Mouse (Mus musculus) right cerebral cortex, postnatal 14 days (tissue): ENCODE measurements around the gene Ppil3.
A peak's percentile ranks its signal among the peaks of the same experiment; 100 is the strongest.

Experiments used
- DNase-seq: peaks from one replicate; pipeline ENCODE4 v3.0.0; 2022

Gene Ppil3

GRCm38 (mm10) chr1:58445143-58445722, at the start of gene Ppil3, which contains the start of gene Nif3l1:
Gene Ppil3 (minus strand): TSS chr1:58445486.
Gene Nif3l1 (plus strand): TSS chr1:58445151.
- DNase-seq: peak; percentile 79

GRCm38 (mm10) chr1:58482647-58483046, 37.4 kb upstream of the Ppil3 start:
- DNase-seq: no peak

- DNase-seq: no peak
Measured at GRCm38 (mm10) chr1:58475662-58476061, 30.4 kb upstream of the Ppil3 start.

GRCm38 (mm10) chr1:58465561-58465960, 20.3 kb upstream of the Ppil3 start:
- DNase-seq: no peak

DNA sequence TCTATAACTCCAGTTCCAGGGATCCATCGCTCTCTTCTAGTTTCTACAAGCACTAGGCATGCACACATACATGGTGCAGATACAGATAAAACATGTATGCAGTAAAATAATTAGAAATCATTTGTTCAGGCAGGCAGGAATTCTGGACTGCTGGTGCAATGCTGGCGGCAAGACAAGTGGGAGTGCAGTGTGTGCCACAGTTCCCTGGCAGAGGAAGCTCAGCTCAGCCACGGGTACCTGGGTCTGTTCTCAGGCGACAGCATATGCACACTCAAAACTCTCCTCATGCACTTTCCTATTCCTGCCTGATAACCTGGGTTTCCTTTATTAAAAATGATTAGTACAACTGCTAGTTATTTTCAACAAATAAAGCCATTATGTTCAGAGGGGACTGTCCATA, 19.8 kb upstream of the Ppil3 start:
- DNase-seq: no peak

GRCm38 (mm10) chr1:58463935-58464334, 18.6 kb upstream of the Ppil3 start:
- DNase-seq: no peak

DNA sequence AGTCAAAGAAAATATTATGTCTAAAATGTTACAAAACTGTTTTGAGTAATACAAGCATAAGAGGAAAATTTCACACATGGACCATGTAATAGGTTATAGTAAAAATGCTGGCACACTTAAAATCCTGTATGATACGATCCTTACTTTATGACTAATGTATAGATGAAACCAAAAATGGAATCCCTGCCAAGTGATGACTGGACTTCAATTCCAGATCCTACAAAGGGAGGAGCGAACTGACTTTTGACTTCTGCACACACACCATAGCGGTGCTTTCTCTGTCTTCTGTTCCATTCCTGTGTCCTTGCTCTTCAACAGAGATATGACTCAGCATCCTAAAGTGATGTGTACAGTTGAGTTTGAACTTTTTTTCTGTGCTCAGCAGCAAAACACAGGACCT, 15.3 kb upstream of the Ppil3 start:
- no peak for DNase-seq

DNA sequence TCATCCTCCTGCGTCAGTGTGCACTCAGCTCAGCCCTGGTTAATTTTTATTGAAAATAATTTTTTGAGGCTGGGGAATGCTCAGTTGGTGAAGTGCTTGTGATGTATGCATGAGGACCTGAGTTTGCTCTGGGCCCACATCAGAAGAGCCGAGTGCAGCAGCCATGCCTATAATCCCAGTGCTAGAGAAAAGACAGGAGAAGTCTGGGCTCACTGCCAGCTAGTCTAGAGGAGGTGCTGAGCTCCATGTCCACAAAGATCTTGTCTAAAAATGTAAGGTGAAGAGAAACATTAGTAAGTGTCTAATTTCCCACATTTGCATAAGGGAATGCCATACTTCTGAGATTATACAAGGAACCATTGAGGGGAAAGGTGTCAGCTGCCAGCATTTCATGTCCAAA, 13.6 kb upstream of the Ppil3 start:
- peak; percentile 29 for DNase-seq

- DNase-seq: no peak
Measured at GRCm38 (mm10) chr1:58458175-58458574, 12.9 kb upstream of the Ppil3 start.

GRCm38 (mm10) chr1:58454316-58454715, 9.0 kb upstream of the Ppil3 start:
- no peak for DNase-seq

GRCm38 (mm10) chr1:58448396-58448795, 3.1 kb upstream of the Ppil3 start:
- DNase-seq: no peak

DNA sequence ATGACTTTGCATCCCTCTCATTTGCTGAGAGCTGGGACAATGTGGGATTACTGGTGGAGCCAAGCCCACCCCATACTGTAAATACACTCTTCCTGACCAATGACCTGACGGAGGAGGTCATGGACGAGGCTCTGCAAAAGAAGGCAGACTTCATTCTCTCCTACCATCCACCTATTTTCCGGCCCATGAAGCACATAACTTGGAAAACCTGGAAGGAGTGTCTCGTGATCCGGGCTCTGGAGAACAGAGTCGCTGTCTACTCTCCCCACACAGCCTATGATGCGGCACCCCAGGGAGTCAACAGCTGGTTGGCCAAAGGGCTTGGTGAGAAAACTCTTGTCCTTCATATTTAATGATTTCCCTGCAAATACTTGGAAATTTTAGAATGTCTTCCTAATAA, 2.5 kb upstream of the Ppil3 start:
- DNase-seq: no peak

- no peak for DNase-seq
Measured at GRCm38 (mm10) chr1:58445861-58446260, 575 bp upstream of the Ppil3 start.

GRCm38 (mm10) chr1:58444691-58445090, 595 bp downstream of the Ppil3 start:
- no peak for DNase-seq

GRCm38 (mm10) chr1:58424551-58424950, 20.7 kb downstream of the Ppil3 start:
- DNase-seq: no peak

GRCm38 (mm10) chr1:58423371-58424248, 21.7 kb downstream of the Ppil3 start, which contains the start of gene Clk1:
Gene Clk1 (minus strand): TSS chr1:58424066.
- peak; percentile 93 for DNase-seq

- no peak for DNase-seq
Measured at GRCm38 (mm10) chr1:58422879-58423278, 22.4 kb downstream of the Ppil3 start.

DNA sequence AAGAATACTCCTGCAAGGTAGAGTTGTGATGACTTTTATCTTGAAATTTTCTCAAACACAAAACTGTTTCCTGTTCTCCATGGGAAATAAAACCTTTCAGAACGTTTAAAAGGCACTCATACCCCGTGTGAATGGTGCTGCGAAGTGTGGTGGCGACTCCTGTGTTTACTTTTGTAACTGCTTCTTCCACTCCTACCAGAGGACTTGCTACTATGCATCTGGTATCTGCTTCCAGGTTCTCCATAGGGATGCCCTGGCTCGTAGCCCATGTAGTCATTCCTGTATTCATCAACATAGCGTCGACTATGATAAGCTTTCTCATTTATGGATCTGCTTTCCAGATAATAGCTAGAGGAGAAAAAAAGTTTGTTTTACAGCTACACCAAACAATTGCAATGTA, 24.3 kb downstream of the Ppil3 start:
- no peak for DNase-seq

GRCm38 (mm10) chr1:58420032-58420431, 25.3 kb downstream of the Ppil3 start:
- no peak for DNase-seq

GRCm38 (mm10) chr1:58416048-58416447, 29.2 kb downstream of the Ppil3 start:
- DNase-seq: no peak

- no peak for DNase-seq
Measured at GRCm38 (mm10) chr1:58415442-58415841, 29.8 kb downstream of the Ppil3 start.

GRCm38 (mm10) chr1:58410776-58411175, 34.5 kb downstream of the Ppil3 start:
- DNase-seq: no peak

DNA sequence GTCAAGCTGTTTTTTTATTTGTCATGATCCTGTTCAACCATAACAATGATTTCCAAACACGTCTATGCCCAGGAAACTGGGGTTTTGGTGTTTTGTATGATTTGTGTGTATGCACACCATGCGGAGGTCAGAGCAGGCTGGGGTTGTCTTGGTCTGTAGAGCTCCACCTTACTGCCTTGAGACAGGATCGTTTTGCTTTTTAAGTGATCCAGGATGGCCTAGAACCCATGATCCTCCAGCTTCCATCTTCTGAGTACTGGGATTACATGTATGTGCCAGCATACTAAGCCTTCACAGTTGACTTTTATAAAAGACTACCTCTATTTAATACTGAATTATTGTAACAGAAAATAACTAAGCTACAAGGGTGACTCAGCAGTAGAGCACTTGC, 35.1 kb downstream of the Ppil3 start:
- DNase-seq: no peak

- DNase-seq: no peak
Measured at GRCm38 (mm10) chr1:58409553-58410197, 35.6 kb downstream of the Ppil3 start.
